Mouse (Mus musculus): ENCODE measurements around the gene Sgpl1.

- TF ChIP-seq CTCF (IDR thresholded peaks at IDR 0.05; ENCODE audit: control insufficient read depth, insufficient read depth, insufficient replicate concordance, low read depth, low read length) (no peak), POLR2A (IDR thresholded peaks at IDR 0.05; ENCODE audit: control insufficient read depth, low read depth, low read length) (no peak)
These were observed 3.1 kb upstream of the Sgpl1 start for GRCm38 (mm10) chr10:61150616-61151015.

All from testis, adult 2 months (tissue).